Mouse (Mus musculus) E14TG2a.4 (cell line): ENCODE data around the gene Gm37240.

ENCODE experiments used
- CTCF ChIP-seq: conservative IDR thresholded peaks from 2 replicates; pipeline ENCODE4 v1.5.1; 2014; ENCODE audit warnings: low read length
- NANOG ChIP-seq: IDR thresholded peaks from 2 replicates; pipeline ENCODE4 v1.6.1; 2014; ENCODE audit warnings: borderline replicate concordance, low read length, mixed read lengths
- POU5F1 ChIP-seq: IDR thresholded peaks from 2 replicates; pipeline ENCODE4 v1.6.1; 2014; ENCODE audit warnings: low read length, borderline replicate concordance

GRCm38 (mm10) chr3:85205911-85206310 is 681.4 kb downstream of the Gm37240 start:
- TF ChIP-seq CTCF: no peak
- TF ChIP-seq POU5F1: no peak
- TF ChIP-seq NANOG: no peak
